Mouse (Mus musculus) E14TG2a.4 (cell line): ENCODE results near the gene Syt8.

Experiments used
- CTCF ChIP-seq: conservative IDR thresholded peaks from 2 replicates; pipeline ENCODE4 v1.5.1; 2014; ENCODE audit warnings: low read length
- NANOG ChIP-seq: IDR thresholded peaks from 2 replicates; pipeline ENCODE4 v1.6.1; 2014; ENCODE audit warnings: borderline replicate concordance, low read length, mixed read lengths
- POU5F1 ChIP-seq: IDR thresholded peaks from 2 replicates; pipeline ENCODE4 v1.6.1; 2014; ENCODE audit warnings: low read length, borderline replicate concordance

- no peak for TF ChIP-seq CTCF
- TF ChIP-seq NANOG = no peak
- TF ChIP-seq POU5F1 = no peak
Measured at GRCm38 (mm10) chr7:142389961-142390650, 44.5 kb upstream of the Syt8 start.
